Mouse (Mus musculus) retina, embryonic 14.5 days (tissue): ENCODE data around the gene Nek7.

ENCODE experiments used
- DNase-seq: peaks from one replicate; pipeline ENCODE4 v3.0.0-alpha.2; 2015; ENCODE audit warnings: low spot score

Gene Nek7

DNA sequence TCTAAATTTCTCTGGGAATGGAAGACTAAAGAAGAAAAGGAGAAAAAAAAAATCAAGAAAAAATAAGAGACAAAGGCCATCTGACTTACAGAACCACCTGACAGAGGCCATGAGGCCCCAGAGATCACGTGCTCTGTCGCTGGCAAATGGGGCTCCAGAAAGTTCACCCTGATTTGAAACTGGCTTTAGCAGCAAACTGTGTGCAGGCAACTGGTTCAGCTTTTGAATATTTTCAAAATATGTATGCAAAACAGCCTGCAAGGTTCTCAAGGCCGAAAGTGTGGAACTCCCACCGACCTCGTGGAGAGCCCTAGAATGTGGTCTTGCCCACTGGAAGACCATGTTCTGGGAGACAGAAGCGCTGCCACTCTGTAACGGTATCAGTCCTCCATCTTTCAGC is 11.6 kb downstream of the Nek7 start:
- DNase-seq: no peak

DNA sequence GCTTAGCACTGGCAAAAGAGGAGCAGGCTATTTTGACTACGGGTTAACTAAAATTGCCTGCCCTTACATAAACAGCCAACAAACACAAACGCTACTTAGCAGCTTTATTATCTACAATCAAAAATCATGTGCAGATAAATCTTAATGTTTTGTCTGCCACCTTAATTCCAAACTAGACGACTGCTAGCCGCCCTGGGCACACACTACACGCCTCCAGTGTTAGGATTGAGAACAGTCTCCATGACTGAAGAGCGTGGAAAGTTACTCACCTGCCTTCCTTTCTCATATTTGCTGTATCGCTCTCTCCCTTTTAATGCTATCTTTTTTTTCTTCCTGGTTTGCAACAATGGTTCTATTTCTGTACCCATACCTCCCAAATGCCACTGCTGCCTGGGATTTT is 12.1 kb downstream of the Nek7 start:
- DNase-seq: no peak

GRCm38 (mm10) chr1:138606771-138607170 is 13.2 kb downstream of the Nek7 start:
- no peak for DNase-seq

GRCm38 (mm10) chr1:138604736-138605135 is 15.2 kb downstream of the Nek7 start:
- no peak for DNase-seq

GRCm38 (mm10) chr1:138603974-138604373 is 16.0 kb downstream of the Nek7 start:
- no peak for DNase-seq

DNA sequence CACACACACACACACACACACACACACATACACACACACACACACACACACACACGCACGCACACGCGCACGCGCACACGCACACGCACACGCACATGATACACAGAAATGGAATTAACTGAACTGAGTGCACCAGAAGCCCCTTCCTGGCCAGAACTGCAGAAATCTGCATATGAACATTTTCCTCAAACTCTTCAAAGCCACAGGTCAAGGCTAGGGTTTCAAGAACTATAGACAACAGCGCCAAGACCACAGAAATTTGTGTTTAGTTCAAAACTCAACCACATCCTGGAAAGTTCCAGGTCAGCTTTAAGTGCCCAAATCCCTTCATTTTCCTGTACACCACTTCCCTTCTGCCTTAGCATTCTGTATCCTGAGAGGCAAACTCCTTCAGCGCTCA is 21.9 kb downstream of the Nek7 start:
- DNase-seq: no peak

- no peak for DNase-seq
These were observed 23.7 kb downstream of the Nek7 start for GRCm38 (mm10) chr1:138596127-138596706.

- no peak for DNase-seq
These were observed 25.0 kb downstream of the Nek7 start for GRCm38 (mm10) chr1:138594910-138595309.

GRCm38 (mm10) chr1:138593922-138594321 is 26.0 kb downstream of the Nek7 start:
- no peak for DNase-seq

- no peak for DNase-seq
These were observed 27.5 kb downstream of the Nek7 start for GRCm38 (mm10) chr1:138592466-138592865.

DNA sequence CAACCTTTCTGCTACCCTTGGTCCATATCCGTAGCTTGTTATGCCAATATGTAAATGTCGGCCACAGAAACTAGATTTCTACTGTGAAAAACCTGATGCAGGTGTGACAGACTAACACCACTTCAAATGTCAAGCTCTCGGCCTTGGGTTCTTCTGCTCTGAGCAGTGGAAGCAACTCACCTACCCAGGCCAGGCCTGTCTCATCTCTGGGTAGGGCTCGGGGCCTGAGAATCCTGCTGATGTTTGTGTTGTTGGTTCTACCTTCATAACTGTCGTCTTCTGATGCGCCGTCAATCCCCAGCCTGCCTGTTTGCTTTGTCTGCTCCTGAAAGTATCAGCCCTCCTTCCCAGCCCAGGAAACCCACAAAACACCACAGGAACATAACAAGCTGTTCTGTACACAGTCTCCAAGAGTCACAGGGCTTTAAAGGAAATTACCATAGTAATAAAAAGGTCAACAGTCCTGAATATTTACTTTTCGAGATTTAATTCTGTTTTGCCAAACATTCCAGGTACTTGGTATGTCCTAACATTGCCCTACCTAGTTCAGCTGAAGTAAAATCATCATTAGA is 29.4 kb downstream of the Nek7 start:
- DNase-seq: no peak

- DNase-seq: no peak
These were observed 30.8 kb downstream of the Nek7 start for GRCm38 (mm10) chr1:138589126-138589525.

DNA sequence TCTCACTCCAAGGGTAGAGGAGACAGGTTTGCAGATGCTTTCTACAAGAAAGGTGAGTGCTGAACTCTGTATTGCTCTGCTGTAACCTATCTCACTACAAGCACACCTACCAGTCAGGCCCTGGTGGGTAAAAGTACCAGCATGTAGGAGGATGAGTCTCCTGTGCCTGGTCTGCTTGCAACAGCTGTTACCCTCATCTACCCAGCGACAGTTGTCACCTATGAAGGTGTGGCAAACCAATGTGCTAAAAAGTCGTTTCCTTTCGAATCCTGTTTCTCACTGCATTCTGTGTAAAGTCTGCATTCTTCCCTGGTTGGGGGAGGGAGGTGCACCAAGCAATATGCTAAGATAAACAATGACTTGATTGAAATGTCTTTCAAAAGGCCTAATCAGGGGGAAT is 32.1 kb downstream of the Nek7 start:
- DNase-seq: no peak

DNA sequence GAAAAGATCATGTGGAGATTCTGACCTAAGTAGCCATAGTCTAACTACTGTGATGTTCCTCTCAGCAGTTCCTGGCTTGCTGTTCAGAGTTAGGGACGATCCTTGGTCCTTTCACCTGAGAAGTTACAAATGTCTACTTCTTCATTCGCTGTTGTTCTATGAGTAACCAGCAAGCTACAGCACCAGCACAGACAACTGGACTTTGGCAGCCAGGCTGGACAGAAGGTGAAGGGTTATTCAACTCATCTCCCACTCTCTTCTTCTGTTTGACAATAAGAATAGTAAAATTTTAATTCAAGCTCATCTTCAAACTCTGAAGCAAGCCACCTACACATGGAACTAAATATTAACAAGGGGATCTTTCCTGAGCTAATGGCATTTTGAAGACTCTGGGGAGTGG is 33.0 kb downstream of the Nek7 start:
- no peak for DNase-seq

DNA sequence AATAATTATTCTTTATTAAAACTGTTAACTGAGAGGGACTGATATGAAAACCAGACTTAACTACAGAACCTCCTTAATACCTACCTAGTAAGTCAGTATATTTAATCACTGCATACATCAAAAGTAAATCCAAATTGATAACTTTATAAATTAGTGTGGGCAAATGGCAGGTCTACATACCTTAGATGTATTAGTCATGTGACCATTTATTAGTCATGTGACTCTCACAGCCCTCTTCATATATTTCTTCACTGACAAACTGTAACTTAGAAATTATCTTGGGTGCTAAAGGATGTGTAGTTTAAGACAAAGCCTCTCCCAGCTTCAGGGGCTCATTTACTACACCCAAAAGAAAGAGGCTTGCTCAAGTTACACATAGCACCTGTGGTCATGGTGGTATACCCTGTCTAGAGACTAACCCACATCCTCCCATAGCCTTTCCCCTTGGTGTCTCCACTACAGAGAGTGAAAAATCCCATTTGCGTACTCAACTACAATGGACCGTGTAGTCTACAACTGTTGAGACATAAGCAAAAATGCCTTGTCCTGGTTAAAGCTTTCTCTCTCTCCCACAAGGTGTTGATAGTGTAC is 35.4 kb downstream of the Nek7 start:
- no peak for DNase-seq

GRCm38 (mm10) chr1:138582225-138582624 is 37.7 kb downstream of the Nek7 start:
- DNase-seq: no peak

- DNase-seq: no peak
These were observed 40.0 kb downstream of the Nek7 start for GRCm38 (mm10) chr1:138579822-138580492.

GRCm38 (mm10) chr1:138579207-138579606 is 40.7 kb downstream of the Nek7 start:
- no peak for DNase-seq

DNA sequence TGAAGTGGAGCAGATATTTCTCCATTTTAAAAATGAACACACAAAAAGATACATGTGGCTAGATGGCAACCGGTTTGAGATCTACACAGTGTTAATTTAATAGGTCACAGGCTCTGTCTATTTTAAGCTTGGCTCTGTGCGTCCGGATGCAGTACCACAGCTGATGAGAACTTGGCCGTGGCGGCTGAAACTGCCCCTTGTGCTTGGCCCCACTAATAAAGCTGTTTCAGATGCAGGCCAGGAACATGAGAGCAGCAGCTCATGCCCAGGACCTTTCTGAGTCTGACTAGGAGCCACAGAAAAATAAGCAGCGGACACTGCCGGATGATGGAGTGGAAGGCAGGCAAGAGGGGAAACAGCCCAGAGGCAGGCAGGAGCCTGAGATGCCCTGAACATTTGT is 43.1 kb downstream of the Nek7 start:
- DNase-seq: no peak

GRCm38 (mm10) chr1:138576066-138576697 is 43.8 kb downstream of the Nek7 start:
- no peak for DNase-seq

- DNase-seq: no peak
These were observed 44.3 kb downstream of the Nek7 start for GRCm38 (mm10) chr1:138575629-138576028.

- peak; percentile 75 for DNase-seq
These were observed 48.2 kb downstream of the Nek7 start for GRCm38 (mm10) chr1:138571565-138572361.
